Mouse (Mus musculus) urinary bladder, postnatal 4 days (tissue): ENCODE results near the gene Fam83e.

Source experiments
- DNase-seq, 2 experiments: peaks; one replicate each; pipeline ENCODE4 v3.0.0; 2021 to 2022; ENCODE audit warnings: low spot score in 2 of 2

Gene Fam83e

DNA sequence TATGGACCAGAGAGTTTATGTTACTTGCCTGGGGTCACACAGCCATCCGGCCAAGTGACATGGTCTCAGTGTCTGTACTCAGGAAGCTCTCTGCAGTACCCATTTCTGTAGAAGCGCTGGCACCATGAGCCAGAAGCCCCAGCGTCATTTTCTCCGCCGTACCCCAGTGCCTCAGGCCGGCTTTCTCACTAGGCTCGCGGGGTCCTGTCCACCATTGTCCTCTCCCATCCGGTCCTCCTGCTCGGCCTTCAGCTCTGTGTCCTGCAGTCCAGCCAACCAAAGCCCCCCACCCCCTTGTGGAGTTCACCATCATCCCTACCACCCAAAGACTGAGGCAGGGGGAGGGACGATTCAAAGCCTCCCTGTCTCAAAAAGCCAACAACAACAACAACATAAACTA, 19.4 kb upstream of the Fam83e start:
- no peak for DNase-seq

GRCm38 (mm10) chr7:45702316-45702715, 18.7 kb upstream of the Fam83e start:
- DNase-seq: no peak

- no peak for DNase-seq
Observed at GRCm38 (mm10) chr7:45702809-45703520, 18.0 kb upstream of the Fam83e start.

- DNase-seq: no peak
Observed at GRCm38 (mm10) chr7:45703521-45704033, 17.4 kb upstream of the Fam83e start.

DNA sequence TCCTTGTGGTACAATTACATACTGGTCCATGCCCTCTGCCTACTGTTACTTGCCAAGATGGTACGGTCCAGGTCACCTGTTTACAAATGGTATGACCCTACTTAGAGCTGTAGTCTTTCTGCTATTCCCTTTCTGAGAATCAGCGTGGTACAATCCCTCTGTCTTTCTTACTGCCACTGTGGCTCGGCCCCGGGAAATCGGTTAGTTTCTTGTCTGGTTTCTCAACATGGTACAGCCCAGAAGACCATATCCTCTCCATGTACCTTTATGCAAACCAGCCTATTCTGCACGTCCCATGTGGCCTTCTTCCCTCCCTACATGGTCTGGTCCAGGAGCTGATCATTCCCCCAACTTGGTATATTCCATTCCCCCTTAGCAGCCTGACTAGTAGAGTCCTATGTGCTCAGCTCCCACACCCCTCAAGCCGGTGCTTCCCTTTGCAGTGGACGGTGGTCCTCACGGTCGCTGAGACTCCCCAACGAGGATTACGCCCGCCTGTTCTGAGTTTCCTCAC, 16.9 kb upstream of the Fam83e start:
- peak in 1 of 2 experiments; percentile 71 for DNase-seq

- DNase-seq: peak; percentile 98 to 99
Observed at GRCm38 (mm10) chr7:45704730-45705442, 16.1 kb upstream of the Fam83e start, which contains the start of gene Dbp. Gene Dbp, plus strand, starts transcription at chr7:45705088.

GRCm38 (mm10) chr7:45705443-45705864, 15.6 kb upstream of the Fam83e start:
- DNase-seq: no peak

DNA sequence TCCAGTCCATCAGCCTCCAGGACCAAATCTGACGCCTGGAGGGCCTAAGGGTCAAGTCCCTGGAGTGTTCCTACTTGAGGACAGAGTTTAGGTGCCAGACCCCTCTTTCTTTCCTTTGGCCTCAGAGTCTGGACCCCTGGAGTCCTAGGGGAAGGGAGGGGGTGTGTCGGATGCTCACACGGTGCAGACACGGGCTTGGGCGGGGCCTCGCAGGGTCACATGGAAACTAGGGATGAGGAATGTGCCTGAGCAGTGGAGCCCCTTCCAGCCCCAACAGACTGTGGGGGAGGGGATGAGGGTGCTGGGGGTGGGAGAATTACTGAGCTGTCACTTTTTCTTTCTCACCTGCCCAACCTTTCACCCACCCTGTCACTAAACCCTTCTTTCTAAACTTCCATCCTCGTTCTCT, 15.1 kb upstream of the Fam83e start:
- peak; percentile 77 to 83 for DNase-seq

- peak; percentile 87 to 90 for DNase-seq
Observed at GRCm38 (mm10) chr7:45706721-45707241, 14.2 kb upstream of the Fam83e start.

DNA sequence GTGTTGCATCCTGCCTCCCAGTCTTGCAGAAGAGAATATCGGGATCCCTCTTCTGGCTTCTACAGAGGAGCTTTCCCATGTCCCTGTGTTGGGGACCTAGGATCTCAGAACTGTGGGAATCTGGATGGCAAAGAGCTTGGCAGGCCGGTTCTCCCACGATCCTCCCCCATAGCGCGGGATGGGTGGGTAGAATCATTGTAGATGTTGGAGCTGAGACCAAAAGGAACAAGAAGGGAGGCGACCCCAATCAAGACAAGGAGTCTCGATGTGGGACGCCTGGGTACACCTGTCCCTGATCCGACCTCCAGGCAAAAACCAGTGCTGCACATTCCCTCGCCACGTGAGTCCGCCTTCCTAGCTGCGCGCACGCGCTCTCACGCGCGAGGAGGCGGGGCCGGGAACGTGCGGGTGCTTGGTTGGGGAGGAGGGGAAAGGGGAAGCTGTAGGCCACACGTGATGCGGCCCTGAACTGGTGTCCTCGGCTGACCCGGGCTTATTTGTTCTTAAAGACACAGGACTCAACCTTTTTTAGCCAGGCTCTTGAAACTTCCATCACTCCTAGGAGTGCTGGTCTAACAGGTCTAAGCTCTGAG, 13.5 kb upstream of the Fam83e start:
- DNase-seq: peak; percentile 93 to 97

- DNase-seq: no peak
Observed at GRCm38 (mm10) chr7:45708221-45708761, 12.7 kb upstream of the Fam83e start.

DNA sequence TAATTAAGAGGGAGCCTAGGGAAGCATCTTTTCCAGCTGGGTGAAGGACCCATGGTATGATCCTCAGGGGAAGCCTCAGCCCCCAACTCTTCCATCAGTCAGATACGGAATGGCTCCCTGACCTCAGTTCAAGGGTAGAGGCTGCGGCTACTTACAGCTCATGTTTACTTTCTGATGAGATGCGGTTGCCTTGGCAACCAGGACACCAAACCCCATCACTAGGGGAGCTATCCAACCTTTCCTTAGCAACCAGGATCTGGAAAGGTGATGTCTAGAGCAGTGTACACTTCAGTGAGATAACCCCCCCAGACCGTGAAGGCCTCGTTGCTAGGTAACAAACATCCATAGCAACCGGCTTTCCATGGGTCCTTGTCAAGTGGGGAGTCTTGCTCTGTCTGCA, 12.0 kb upstream of the Fam83e start:
- no peak for DNase-seq

DNA sequence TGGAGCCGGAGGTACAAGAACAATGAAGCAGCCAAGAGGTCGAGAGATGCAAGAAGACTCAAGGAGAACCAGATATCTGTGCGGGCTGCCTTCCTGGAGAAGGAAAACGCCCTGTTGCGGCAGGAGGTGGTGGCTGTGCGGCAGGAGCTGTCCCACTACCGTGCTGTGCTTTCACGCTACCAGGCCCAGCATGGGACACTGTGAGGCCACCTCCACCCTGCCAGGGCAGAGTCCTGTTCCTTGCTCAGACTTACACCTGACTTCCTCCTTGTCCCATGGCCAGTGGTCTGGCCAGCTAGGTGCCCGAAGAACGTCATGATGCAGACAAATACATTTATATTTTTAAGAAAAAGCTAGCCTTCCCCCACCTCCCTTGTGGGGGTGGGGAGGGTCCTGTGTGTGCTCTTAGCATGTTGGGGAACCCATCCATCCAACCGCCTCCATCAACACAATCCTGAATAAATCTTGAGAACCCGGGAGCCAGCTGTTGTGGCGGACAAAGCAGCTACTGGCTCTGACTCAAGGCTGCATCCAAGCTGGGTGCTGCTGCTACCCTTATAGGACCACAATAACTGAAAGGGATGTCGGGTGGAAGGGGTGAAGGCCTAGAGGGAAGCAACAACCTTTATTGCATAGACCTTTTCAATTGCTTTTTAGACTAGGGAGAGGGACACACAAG, 11.2 kb upstream of the Fam83e start:
- no peak for DNase-seq

DNA sequence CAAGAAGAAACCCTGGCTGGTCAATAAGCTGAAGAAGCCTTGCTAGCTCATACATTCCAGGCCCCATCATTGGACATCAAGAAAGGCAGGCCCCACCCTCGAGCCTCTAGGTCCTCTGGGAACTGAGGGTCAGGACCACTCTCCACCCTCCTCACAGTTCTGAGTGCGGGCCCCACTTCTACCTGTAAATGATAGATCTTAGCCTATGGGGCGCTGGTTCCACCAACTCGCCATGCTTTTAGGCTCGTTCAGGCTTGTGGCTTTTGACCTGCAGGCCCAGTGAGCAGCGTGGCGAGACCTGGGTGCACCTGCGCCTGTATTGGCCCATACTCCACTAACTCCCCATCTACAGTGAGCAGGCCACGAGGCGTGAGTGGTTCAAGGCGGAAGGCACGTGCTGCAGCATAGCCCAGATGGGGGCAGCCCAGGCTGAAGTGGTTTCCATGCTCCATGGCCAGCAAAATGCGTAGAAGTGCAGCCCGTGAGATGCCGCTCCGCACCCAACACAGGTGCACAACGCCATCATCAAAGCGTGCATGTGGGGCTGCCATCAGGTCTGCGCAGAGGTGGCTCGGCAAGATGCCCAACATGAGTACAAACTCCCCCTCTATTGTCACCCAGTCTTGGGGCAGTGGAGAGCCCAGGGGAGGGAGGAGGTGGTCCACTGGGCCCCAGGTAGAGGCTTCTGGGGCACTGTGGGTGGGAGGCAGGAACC, 10.4 kb upstream of the Fam83e start:
- no peak for DNase-seq

GRCm38 (mm10) chr7:45711316-45712021, 9.5 kb upstream of the Fam83e start:
- no peak for DNase-seq

- DNase-seq: no peak
Observed at GRCm38 (mm10) chr7:45712022-45712757, 8.8 kb upstream of the Fam83e start.

DNA sequence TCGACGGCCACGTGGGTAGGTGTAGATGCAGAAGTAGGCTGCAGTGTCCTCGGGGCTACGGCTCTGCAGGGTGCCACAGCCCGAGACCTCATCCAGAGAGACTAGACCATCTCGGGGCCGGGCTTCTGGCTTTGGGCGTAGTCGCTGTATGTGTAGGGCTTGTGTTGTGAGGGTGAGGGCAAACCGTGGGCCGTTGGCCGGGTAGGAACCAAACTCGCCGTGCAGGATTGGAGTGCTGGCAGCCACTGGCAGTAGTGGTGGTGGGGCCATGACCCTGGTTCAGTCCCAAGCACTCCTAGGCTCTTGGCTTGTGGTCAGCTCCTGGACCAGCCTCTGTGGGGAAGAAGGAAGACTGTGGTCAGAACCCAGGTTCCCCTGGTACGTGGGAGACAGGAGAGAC, 7.6 kb upstream of the Fam83e start:
- no peak for DNase-seq

DNA sequence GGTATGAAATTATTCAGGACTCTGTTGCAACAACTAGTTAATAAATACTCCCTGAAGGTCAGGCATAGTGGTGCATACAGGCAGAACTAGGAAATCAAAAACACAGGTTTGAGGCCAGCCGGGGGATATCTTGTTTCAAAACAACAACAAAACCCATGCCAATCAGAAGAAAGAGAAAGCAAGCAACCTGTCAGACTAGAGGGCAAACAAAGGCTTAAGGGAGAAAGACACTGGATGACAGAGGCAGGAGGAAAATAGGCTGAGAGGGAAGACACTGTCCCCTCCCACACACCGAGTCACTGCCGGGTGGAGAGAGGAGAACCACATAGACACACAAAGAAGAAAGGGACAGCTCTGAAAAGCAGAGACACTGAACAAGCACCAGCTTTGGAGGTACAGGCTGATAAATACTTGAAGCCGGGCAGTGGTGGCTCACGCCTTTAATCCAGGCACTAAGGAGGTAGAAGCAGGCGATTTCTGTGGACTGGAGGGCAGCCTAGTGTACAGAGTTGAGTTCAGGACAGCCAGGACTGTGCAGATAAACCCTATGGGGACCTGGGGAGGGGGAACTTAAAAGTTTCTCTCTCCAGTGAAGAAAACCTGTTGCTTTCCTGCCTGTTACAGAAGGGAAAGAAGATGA, 7.0 kb upstream of the Fam83e start:
- no peak for DNase-seq

GRCm38 (mm10) chr7:45714630-45715089, 6.4 kb upstream of the Fam83e start:
- no peak for DNase-seq
